Mouse (Mus musculus): ENCODE results near the gene Dusp2. TPM values are rescaled to one million over a fixed set of nuclear protein-coding genes. Genes with fewer than 3 reads are reported as not detected.
A peak's percentile ranks its signal among the peaks of the same experiment; 100 is the strongest.

Dusp2 gene
- polyA plus RNA-seq, 1 experiment from 2014 or later: 4.4 TPM

DNA sequence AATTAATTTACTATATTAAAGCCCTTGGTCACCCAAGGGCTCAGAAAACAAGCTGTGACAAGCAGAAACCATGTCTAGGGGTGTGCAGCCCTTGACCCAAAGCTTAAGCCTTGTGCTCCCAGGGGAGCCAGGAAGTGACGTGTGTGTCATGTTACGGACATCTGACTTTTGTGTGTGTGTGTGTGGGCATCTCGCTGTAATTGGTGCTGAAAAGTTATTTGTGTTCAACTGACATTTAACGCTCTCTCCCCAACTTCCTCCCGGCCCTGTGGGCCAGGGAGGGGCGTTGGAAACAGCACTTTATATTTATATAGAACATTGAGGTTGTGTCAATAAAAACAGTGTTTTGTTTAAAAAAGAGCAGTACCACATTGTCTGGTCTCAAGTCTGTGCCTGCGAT, 2.1 kb downstream of the Dusp2 start:
- Histone ChIP-seq H3K27me3 (replicated peaks; ENCODE audit: control insufficient read depth, insufficient read depth, low read length) (peaks cover 16% of the 10 kb centered on the region), H3K9me3 (ENCODE audit: control insufficient read depth) (no peaks in the 10 kb centered on the region), H3K4me3 (ENCODE audit: low read depth, low read length) (peak overlapping the region; percentile 56; the same call in 1 of the 2 replicates), H3K4me2 (replicated peaks; ENCODE audit: low read depth) (peak overlapping the region; percentile 90; the same call in 1 of the 2 replicates), H3K4me1 (replicated peaks; ENCODE audit: control insufficient read depth, insufficient read depth, low read length) (no peaks in the 10 kb centered on the region; the same call in 1 of the 2 replicates), H3K27ac (ENCODE audit: low read depth, low read length) (no peak overlapping the region), H3K9ac (ENCODE audit: low read depth, low read length) (no peak overlapping the region), H3K36me3 (ENCODE audit: control insufficient read depth, insufficient read depth) (no peaks in the 10 kb centered on the region)
- no peak for ATAC-seq
- TF ChIP-seq CTCF (IDR thresholded peaks at IDR 0.05; ENCODE audit: low read depth): no peak
- 63% methylated on average over 7 of the region's 7 CpGs for WGBS

GRCm38 (mm10) chr2:127338416-127338815, 2.5 kb downstream of the Dusp2 start, which contains the start of gene Astl:
TSS of gene Astl (plus strand) at chr2:127338639.
- 79% methylated on average over 4 of the region's 4 CpGs for WGBS
- ATAC-seq: no peak
- H3K4me2 ChIP-seq (replicated peaks; ENCODE audit: low read depth): peak within 1 kb of the TSS; percentile 90
- H3K9me3 ChIP-seq (ENCODE audit: control insufficient read depth): no peaks in the 10 kb centered on the region
- H3K4me3 ChIP-seq (ENCODE audit: low read depth, low read length): peak within 1 kb of the TSS; percentile 56; the same call in 1 of the 2 replicates
- H3K27ac ChIP-seq (ENCODE audit: low read depth, low read length): no peak within 1 kb of the TSS
- no peaks in the 10 kb centered on the region; the same call in 1 of the 2 replicates for H3K4me1 ChIP-seq (replicated peaks; ENCODE audit: control insufficient read depth, insufficient read depth, low read length)
- H3K27me3 ChIP-seq (replicated peaks; ENCODE audit: control insufficient read depth, insufficient read depth, low read length): peaks cover 16% of the 10 kb centered on the region
- no peak within 1 kb of the TSS for H3K9ac ChIP-seq (ENCODE audit: low read depth, low read length)
- TF ChIP-seq CTCF (IDR thresholded peaks at IDR 0.05; ENCODE audit: low read depth): no peak
- H3K36me3 ChIP-seq (ENCODE audit: control insufficient read depth, insufficient read depth): no peaks in the 10 kb centered on the region

GRCm38 (mm10) chr2:127338833-127339232, 2.9 kb downstream of the Dusp2 start:
- no peak for ATAC-seq
- no peak for TF ChIP-seq CTCF (IDR thresholded peaks at IDR 0.05; ENCODE audit: low read depth)
- H3K27ac ChIP-seq (ENCODE audit: low read depth, low read length): no peak overlapping the region
- H3K27me3 ChIP-seq (replicated peaks; ENCODE audit: control insufficient read depth, insufficient read depth, low read length): peaks cover 16% of the 10 kb centered on the region
- no peaks in the 10 kb centered on the region for H3K36me3 ChIP-seq (ENCODE audit: control insufficient read depth, insufficient read depth)
- H3K9ac ChIP-seq (ENCODE audit: low read depth, low read length): no peak overlapping the region
- H3K4me1 ChIP-seq (replicated peaks; ENCODE audit: control insufficient read depth, insufficient read depth, low read length): no peaks in the 10 kb centered on the region; the same call in 1 of the 2 replicates
- H3K9me3 ChIP-seq (ENCODE audit: control insufficient read depth): no peaks in the 10 kb centered on the region
- H3K4me3 ChIP-seq (ENCODE audit: low read depth, low read length): no peak overlapping the region
- WGBS: 74% methylated on average over 4 of the region's 4 CpGs
- H3K4me2 ChIP-seq (replicated peaks; ENCODE audit: low read depth): no peak overlapping the region

DNA sequence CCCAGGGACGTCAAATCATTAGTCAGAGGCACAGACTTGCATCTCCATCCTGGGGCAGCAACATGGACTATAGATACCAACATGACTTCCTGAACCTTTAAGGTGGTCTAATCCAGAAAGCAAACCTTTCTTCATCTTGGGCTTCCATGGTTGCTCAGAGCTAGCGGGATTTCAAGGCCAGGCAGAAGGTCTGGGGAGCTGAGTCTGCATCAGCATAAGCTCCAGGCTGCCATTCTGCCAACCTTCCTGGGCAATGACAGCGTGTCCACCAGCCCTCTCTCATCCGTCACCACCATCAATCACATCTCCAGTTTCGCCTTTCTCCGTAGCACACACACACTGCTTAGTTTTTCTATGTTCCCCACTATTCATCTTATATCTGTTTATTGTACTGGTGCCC, 3.3 kb downstream of the Dusp2 start:
- Histone ChIP-seq H3K9ac (ENCODE audit: low read depth, low read length) (no peak overlapping the region), H3K4me3 (ENCODE audit: low read depth, low read length) (no peak overlapping the region), H3K27ac (ENCODE audit: low read depth, low read length) (no peak overlapping the region), H3K27me3 (replicated peaks; ENCODE audit: control insufficient read depth, insufficient read depth, low read length) (peaks cover 16% of the 10 kb centered on the region), H3K4me1 (replicated peaks; ENCODE audit: control insufficient read depth, insufficient read depth, low read length) (no peaks in the 10 kb centered on the region; the same call in 1 of the 2 replicates), H3K36me3 (ENCODE audit: control insufficient read depth, insufficient read depth) (no peaks in the 10 kb centered on the region), H3K4me2 (replicated peaks; ENCODE audit: low read depth) (no peak overlapping the region), H3K9me3 (ENCODE audit: control insufficient read depth) (no peaks in the 10 kb centered on the region)
- 72% methylated on average over 6 of the region's 6 CpGs for WGBS
- TF ChIP-seq CTCF (IDR thresholded peaks at IDR 0.05; ENCODE audit: low read depth): no peak
- ATAC-seq: no peak

GRCm38 (mm10) chr2:127341159-127341558, 5.2 kb downstream of the Dusp2 start:
- H3K4me2 ChIP-seq (replicated peaks; ENCODE audit: low read depth): no peak overlapping the region
- peak; percentile 93 for TF ChIP-seq CTCF (IDR thresholded peaks at IDR 0.05; ENCODE audit: low read depth)
- H3K9ac ChIP-seq (ENCODE audit: low read depth, low read length): no peak overlapping the region
- no peak overlapping the region for H3K27ac ChIP-seq (ENCODE audit: low read depth, low read length)
- H3K27me3 ChIP-seq (replicated peaks; ENCODE audit: control insufficient read depth, insufficient read depth, low read length): peaks cover 11% of the 10 kb centered on the region
- 11% methylated on average over 3 of the region's 3 CpGs for WGBS
- H3K9me3 ChIP-seq (ENCODE audit: control insufficient read depth): no peaks in the 10 kb centered on the region
- no peak overlapping the region for H3K4me3 ChIP-seq (ENCODE audit: low read depth, low read length)
- no peaks in the 10 kb centered on the region for H3K36me3 ChIP-seq (ENCODE audit: control insufficient read depth, insufficient read depth)
- no peak for ATAC-seq
- no peaks in the 10 kb centered on the region for H3K4me1 ChIP-seq (replicated peaks; ENCODE audit: control insufficient read depth, insufficient read depth, low read length)

GRCm38 (mm10) chr2:127346334-127346733, 10.4 kb downstream of the Dusp2 start:
- H3K27ac ChIP-seq (ENCODE audit: low read depth, low read length): no peak overlapping the region
- H3K4me1 ChIP-seq (replicated peaks; ENCODE audit: control insufficient read depth, insufficient read depth, low read length): no peaks in the 10 kb centered on the region
- H3K4me2 ChIP-seq (replicated peaks; ENCODE audit: low read depth): no peak overlapping the region
- no peaks in the 10 kb centered on the region for H3K36me3 ChIP-seq (ENCODE audit: control insufficient read depth, insufficient read depth)
- WGBS: 50% methylated on average over 1 of the region's 1 CpGs
- TF ChIP-seq CTCF (IDR thresholded peaks at IDR 0.05; ENCODE audit: low read depth): peak; percentile 61
- H3K9ac ChIP-seq (ENCODE audit: low read depth, low read length): no peak overlapping the region
- H3K27me3 ChIP-seq (replicated peaks; ENCODE audit: control insufficient read depth, insufficient read depth, low read length): no peaks in the 10 kb centered on the region
- no peaks in the 10 kb centered on the region for H3K9me3 ChIP-seq (ENCODE audit: control insufficient read depth)
- ATAC-seq: no peak
- H3K4me3 ChIP-seq (ENCODE audit: low read depth, low read length): no peak overlapping the region
